Mouse (Mus musculus): ENCODE data around the gene Usp40.

The Usp40 gene

GRCm38 (mm10) chr1:87941765-87942164, 66.6 kb downstream of the Usp40 start:
- DNase-seq (ENCODE audit: low spot score) = no peak

GRCm38 (mm10) chr1:87936516-87936915, 71.8 kb downstream of the Usp40 start:
- no peak for DNase-seq (ENCODE audit: low spot score)

GRCm38 (mm10) chr1:87936075-87936474, 72.3 kb downstream of the Usp40 start:
- peak; percentile 47 for DNase-seq (ENCODE audit: low spot score)

GRCm38 (mm10) chr1:87935546-87935945, 72.8 kb downstream of the Usp40 start:
- no peak for DNase-seq (ENCODE audit: low spot score)

- DNase-seq (ENCODE audit: low spot score) = no peak
These were observed 73.3 kb downstream of the Usp40 start for GRCm38 (mm10) chr1:87935095-87935494.

- DNase-seq (ENCODE audit: low spot score) = no peak
These were observed 75.3 kb downstream of the Usp40 start for GRCm38 (mm10) chr1:87933051-87933450.

- DNase-seq (ENCODE audit: low spot score) = no peak
These were observed 78.6 kb downstream of the Usp40 start for GRCm38 (mm10) chr1:87929730-87930129.

- no peak for DNase-seq (ENCODE audit: low spot score)
These were observed 83.5 kb downstream of the Usp40 start for GRCm38 (mm10) chr1:87924888-87925287.

GRCm38 (mm10) chr1:87922666-87923065, 85.7 kb downstream of the Usp40 start:
- peak; percentile 66 for DNase-seq (ENCODE audit: low spot score)

GRCm38 (mm10) chr1:87920056-87920614, 88.2 kb downstream of the Usp40 start:
- no peak for DNase-seq (ENCODE audit: low spot score)

- DNase-seq (ENCODE audit: low spot score) = no peak
These were observed 90.3 kb downstream of the Usp40 start for GRCm38 (mm10) chr1:87918061-87918460.

- DNase-seq (ENCODE audit: low spot score) = no peak
These were observed 91.0 kb downstream of the Usp40 start for GRCm38 (mm10) chr1:87917361-87917760.

- no peak for DNase-seq (ENCODE audit: low spot score)
These were observed 95.0 kb downstream of the Usp40 start for GRCm38 (mm10) chr1:87913356-87913755.

GRCm38 (mm10) chr1:87910428-87910827, 97.9 kb downstream of the Usp40 start:
- DNase-seq (ENCODE audit: low spot score) = no peak

- DNase-seq (ENCODE audit: low spot score) = no peak
These were observed 98.8 kb downstream of the Usp40 start for GRCm38 (mm10) chr1:87909565-87909964.

- DNase-seq (ENCODE audit: low spot score) = no peak
These were observed 99.6 kb downstream of the Usp40 start for GRCm38 (mm10) chr1:87908736-87909135.

- DNase-seq (ENCODE audit: low spot score) = no peak
These were observed 100.3 kb downstream of the Usp40 start for GRCm38 (mm10) chr1:87908006-87908405.

GRCm38 (mm10) chr1:87906361-87906956, 101.9 kb downstream of the Usp40 start:
- no peak for DNase-seq (ENCODE audit: low spot score)

- no peak for DNase-seq (ENCODE audit: low spot score)
These were observed 106.2 kb downstream of the Usp40 start for GRCm38 (mm10) chr1:87902186-87902585.

- no peak for DNase-seq (ENCODE audit: low spot score)
These were observed 107.4 kb downstream of the Usp40 start for GRCm38 (mm10) chr1:87900979-87901378.

- DNase-seq (ENCODE audit: low spot score) = no peak
These were observed 108.7 kb downstream of the Usp40 start for GRCm38 (mm10) chr1:87899701-87900100.

GRCm38 (mm10) chr1:87896921-87897320, 111.4 kb downstream of the Usp40 start:
- no peak for DNase-seq (ENCODE audit: low spot score)
